Mouse (Mus musculus) layer of hippocampus, postnatal 25 days (tissue): ENCODE data around the gene 6030458C11Rik. TPM values are rescaled to one million over a fixed set of nuclear protein-coding genes. Genes with fewer than 3 reads are reported as not detected.
A peak's percentile ranks its signal among the peaks of the same experiment; 100 is the strongest.

Experiments used
- DNase-seq, 2 experiments: peaks; one replicate each; pipeline ENCODE4 v3.0.0; 2022; ENCODE audit warnings: mixed read lengths in 2 of 2, low spot score in 1 of 2; ENCODE audit errors: extremely low spot score in 1 of 2
- total RNA-seq, 2 experiments: library from RNA; stranded (reverse); gene quantifications; 2 replicates each; pipeline ENCODE4 v1.2.3; 2021

Gene 6030458C11Rik
- 10 to 100 TPM; 25.5 to 26.5 TPM for total RNA-seq

DNA sequence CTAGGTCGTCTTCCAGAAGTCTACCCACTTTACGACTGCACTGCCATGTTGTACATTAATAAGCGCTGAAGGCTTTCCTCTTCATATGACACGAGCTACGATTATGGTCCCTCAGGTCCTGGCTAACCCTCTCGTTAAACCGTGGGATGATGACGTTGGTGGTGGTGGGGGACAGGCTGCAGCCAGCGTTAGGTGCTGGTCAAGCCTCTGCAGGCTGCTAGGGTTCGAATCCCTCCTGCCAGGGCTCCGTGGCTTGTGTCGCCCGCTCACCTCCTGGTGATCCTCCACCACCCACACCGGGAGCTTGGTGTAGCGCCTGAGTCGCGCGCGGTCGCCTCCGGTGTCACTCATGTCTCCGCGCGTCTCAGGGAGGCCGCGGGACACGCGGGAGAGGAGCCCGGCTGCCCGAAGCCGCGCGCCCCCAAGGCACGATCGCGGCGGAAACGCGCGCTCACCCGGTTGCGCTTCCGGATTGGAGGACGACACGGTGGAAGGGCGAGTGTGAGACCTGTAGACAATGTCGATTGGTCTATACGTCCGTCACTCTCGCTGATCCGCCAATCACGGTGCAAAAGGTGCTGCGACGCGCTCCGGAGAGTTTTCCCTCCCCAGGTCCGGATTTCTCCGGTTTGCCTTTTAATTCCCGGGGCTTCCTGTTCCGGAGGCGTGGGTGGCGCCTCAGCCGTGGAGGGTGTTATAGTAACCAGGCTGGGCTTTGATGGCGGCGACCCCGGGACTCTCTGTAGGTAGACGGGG, at the start of gene 6030458C11Rik, which contains the start of gene Drosha:
Gene 6030458C11Rik, minus strand, starts transcription at position 453 of the 756 bp plus-strand sequence.
Gene Drosha, plus strand, starts transcription at position 619 of the 756 bp plus-strand sequence.
- DNase-seq: peak; percentile 95 to 99

- DNase-seq: no peak
These were observed 42.8 kb upstream of the 6030458C11Rik start for GRCm38 (mm10) chr15:12867269-12867668.

GRCm38 (mm10) chr15:12865595-12866314, 41.3 kb upstream of the 6030458C11Rik start:
- DNase-seq: no peak

DNA sequence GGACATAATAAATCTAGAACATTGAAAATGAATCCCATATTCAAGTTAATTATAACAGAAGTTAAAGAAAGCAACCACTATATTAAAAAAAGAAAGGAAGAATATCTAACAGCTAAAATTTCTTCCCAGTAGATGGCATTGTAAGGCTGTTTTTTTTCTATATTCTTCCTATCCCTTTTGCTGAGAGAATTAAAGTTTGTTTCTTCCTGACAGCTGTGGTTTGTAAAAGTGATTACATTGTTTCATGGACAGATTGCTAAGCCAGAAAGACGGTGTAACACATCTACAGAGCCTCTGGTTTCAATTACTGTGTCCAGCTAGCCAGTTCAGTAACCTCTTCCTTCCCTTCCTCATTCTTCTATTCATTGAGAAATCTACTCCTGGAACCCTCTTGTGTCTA, 39.2 kb upstream of the 6030458C11Rik start:
- DNase-seq: no peak

DNA sequence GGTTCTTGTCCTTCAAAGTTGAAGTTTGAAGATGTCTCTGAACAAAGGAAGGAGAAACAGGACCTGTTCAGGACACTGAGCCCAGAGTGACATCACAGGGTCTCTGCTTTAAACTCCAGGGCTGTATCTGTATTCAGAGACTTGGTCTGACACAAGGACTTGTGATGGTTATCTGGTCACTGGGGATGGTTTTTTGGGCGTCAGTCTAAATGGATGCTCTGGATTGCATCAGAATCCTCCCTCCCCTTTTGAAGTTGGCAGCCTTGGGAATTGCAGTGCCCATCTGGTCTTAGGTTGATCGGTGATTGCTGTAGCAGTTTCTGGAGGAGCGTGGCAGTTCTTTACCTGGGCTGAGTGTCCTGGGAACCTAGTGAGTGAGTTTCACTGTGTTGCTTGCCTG, 37.6 kb upstream of the 6030458C11Rik start:
- no peak for DNase-seq

- DNase-seq: no peak
These were observed 34.2 kb upstream of the 6030458C11Rik start for GRCm38 (mm10) chr15:12858645-12859044.

- no peak for DNase-seq
These were observed 33.5 kb upstream of the 6030458C11Rik start for GRCm38 (mm10) chr15:12857840-12858516.

GRCm38 (mm10) chr15:12856780-12857179, 32.3 kb upstream of the 6030458C11Rik start:
- DNase-seq: no peak

GRCm38 (mm10) chr15:12853471-12853870, 29.0 kb upstream of the 6030458C11Rik start:
- no peak for DNase-seq

DNA sequence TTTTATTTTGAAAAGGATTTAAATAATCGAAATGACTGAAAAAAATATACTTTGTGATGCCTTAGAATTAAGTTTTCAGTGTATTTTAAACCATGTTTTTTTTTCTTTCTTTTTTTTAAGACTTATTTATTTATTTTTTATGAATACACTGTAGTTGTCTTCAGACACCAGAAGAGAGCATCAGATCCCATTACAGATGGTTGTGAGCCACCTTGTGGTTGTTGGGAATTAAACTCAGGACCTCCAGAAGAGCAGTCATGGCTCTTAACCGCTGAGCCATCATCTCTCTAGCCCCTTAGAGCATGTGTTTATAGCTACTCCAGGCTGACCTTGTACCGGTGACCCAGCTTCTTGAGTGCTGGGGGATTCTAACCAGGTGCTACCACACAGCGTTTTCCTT, 24.9 kb upstream of the 6030458C11Rik start:
- no peak for DNase-seq

DNA sequence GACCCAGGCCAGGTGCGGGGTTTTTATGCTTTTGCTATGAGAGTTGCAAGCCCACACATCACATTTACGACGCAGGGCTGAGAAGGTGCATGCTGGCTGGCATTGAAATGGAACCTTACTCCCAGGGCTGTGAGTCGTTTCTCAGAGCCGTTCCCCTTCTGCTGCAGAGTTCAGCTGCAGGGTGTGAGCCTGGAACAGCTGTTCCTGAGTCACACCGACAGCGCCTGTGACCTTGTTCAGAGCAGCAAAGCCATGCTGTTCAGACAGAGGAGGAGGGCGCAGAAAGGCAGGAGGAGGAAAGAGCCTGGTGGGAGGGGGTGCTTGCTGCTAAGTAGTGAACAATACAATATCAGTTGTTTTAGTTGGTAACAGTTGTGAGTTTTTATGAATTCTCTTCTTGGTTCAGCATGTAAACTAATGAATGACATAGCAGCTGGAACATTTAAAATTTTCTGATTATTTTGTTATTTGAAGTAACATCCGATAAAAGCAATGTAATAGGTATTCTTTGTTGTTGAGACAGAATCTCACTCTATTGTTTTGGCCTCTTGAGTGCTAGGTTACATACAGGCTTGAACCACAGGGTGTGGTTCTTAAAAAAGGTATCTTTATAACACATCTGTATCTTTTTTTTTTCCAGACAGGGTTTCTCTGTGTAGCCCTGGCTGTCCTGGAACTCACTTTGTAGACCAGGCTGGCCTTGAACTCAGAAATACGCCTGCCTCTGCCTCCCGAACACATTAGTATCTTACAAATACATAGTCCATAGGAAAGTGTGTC, 23.9 kb upstream of the 6030458C11Rik start:
- no peak for DNase-seq

GRCm38 (mm10) chr15:12842833-12843232, 18.4 kb upstream of the 6030458C11Rik start:
- DNase-seq: no peak

GRCm38 (mm10) chr15:12840737-12841136, 16.3 kb upstream of the 6030458C11Rik start:
- DNase-seq: no peak

DNA sequence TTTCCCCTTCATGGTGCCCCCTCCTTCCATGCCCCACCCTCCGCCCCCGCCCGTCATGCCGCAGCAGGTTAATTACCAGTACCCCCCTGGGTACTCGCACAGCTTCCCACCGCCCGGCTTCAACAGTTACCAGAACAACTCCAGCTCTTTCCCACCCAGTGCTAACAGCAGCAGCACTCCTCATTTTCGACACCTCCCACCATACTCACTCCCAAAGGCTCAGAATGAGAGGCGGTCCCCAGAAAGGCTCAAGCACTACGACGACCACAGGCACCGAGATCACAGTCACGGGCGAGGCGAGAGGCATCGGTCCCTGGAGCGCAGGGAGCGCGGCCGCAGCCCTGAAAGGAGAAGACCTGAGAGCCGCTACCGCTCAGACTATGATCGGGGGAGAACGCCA, 9.8 kb upstream of the 6030458C11Rik start:
- DNase-seq: no peak

GRCm38 (mm10) chr15:12833385-12833784, 8.9 kb upstream of the 6030458C11Rik start:
- no peak for DNase-seq

- no peak for DNase-seq
These were observed 8.2 kb upstream of the 6030458C11Rik start for GRCm38 (mm10) chr15:12832599-12832998.

GRCm38 (mm10) chr15:12829878-12830277, 5.4 kb upstream of the 6030458C11Rik start:
- DNase-seq: no peak

- DNase-seq: no peak
These were observed 959 bp upstream of the 6030458C11Rik start for GRCm38 (mm10) chr15:12825408-12825807.

DNA sequence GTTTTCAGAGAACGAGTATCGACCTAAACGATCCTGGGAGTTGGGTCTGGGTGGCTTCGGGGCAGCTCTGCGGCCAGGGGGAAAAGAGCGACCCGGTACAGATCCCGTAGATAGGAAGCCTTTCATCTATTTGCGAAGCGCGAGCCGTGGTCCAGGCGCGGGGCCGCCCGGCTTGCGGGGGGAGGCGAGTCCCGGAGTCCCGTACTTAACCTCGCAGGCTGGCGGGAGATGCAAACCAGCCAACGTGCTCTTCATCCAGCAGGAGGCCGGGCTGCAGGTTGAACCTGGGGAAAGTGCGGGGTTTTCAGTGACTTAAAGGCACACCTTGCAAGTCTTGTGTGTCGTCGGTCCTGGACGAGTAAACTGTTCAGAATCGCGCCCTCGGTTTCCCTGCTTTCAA, 516 bp upstream of the 6030458C11Rik start:
- DNase-seq: peak; percentile 23 to 29

DNA sequence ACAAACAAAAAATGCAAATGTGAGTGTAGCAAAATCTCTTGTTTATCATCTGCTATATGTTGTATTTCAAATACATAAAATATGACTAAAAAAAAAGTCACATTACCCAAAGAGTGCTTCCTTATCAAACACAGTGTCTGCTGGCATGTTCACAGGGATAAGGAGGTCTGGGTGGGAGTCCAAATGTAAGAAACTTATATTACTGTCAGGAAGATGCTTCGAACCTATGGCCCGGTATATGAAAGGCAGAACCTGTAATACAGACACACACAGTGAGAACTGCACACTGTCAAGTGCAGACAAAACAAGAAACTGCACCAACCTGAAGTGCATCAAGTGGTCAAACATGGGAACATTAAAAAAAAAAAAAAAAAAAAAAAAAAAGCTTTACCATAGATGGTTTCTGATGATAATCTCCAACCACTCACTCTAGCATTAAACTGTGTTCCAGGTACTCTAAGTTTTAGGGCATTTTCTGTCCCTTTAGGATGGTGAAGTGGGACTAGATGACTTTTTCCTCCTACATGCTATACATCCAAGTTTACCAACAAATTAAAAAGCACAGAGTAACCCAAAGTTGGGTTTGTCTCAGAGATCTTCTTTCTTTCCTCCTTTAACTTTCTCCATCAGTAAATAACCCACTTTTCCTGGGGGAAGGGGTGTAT, 862 bp downstream of the 6030458C11Rik start:
- no peak for DNase-seq
